Mouse (Mus musculus) E14TG2a.4 (cell line): ENCODE measurements around the gene Ntm.

Experiments used
- CTCF ChIP-seq: conservative IDR thresholded peaks from 2 replicates; pipeline ENCODE4 v1.5.1; 2014; ENCODE audit warnings: low read length
- NANOG ChIP-seq: IDR thresholded peaks from 2 replicates; pipeline ENCODE4 v1.6.1; 2014; ENCODE audit warnings: borderline replicate concordance, low read length, mixed read lengths

DNA sequence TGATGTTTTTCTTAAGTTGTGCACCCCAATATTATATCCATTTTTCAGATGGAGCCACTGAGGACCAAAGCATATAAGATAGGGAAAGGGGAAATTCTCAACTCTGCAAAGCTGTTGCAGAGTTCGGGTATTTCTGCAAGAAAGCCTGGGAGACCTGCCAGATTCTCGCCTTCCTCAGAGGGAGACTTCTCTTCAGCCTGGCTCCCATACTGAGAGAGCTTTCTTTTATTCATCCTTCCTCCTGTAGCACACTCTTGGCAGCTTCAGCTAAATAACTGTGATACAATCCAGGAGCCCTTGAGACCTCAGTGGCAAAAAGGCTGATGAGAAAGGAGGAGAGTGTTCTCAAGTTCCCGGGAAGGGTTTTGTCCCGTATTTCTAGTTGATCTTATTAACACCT is 365.3 kb downstream of the Ntm start:
- TF ChIP-seq CTCF (no peak), NANOG (no peak)
